Mouse (Mus musculus): Measurements from ENCODE around the gene Serhl. TPM values are rescaled to one million over a fixed set of nuclear protein-coding genes. Genes with fewer than 3 reads are reported as not detected.
"Not testable (repeated sequence)": the region's sequence is repeated elsewhere in the genome, so short reads cannot be mapped to it uniquely, and the experiment has no call there.

Serhl gene
- polyA plus RNA-seq (2012; ENCODE audit: insufficient read depth, insufficient read length, missing spikeins) = 64.9 and 91.7 TPM in 2 replicates

DNA sequence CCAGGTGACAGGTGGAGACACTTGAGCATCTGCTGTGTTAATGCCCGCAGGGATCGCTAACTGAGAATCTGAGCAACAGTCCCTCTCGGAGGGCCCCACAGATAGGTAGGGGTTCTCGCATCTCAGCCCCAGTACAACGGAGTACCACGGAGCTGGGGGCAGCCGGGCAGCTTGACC is at the start of gene Serhl:
Serhl (plus strand) TSS at position 78 of the 177 bp plus-strand sequence.
- H3K27ac ChIP-seq (replicated peaks; ENCODE audit: low read depth, low read length) = no peak within 1 kb of the TSS
- no peak within 1 kb of the TSS for H3K4me3 ChIP-seq (ENCODE audit: insufficient read depth, low read depth, low read length)
- H3K4me1 ChIP-seq (ENCODE audit: control insufficient read depth, insufficient read depth, insufficient read length, low read length) = no peaks in the 10 kb centered on the region

DNA sequence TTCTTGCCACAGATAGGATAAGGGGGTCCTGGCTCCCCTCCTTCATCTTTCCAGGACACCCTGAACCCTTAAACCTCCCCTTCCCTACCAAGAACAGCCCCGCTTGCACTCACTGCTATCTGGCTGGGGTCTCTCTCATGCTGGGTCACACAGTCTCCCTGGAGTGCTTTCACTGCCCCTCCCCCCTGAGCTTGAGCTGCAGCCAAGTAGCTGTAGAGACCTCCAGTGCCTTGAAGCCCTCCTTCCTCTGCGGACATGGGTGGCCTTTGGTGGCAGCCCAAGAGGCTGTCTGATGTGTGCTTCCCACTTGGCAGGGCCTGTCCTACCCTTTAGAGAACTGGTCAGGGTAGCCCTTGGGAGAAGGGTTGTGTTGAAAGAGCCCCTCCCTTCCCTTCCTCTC is 49.1 kb upstream of the Serhl start:
- 0 out of 2 replicates have a peak, but pooled peaks cover 4% of the 10 kb centered on the region for H3K4me1 ChIP-seq (ENCODE audit: control insufficient read depth, insufficient read depth, insufficient read length, low read length)
- H3K27ac ChIP-seq (replicated peaks; ENCODE audit: low read depth, low read length) = no peak overlapping the region
- H3K4me3 ChIP-seq (ENCODE audit: insufficient read depth, low read depth, low read length) = no peak overlapping the region

GRCm38 (mm10) chr15:83042655-83043361 is 46.5 kb upstream of the Serhl start:
- Histone ChIP-seq H3K4me1 (ENCODE audit: control insufficient read depth, insufficient read depth, insufficient read length, low read length) (0 out of 2 replicates have a peak, but pooled peaks cover 4% of the 10 kb centered on the region), H3K4me3 (ENCODE audit: insufficient read depth, low read depth, low read length) (no peak overlapping the region), H3K27ac (replicated peaks; ENCODE audit: low read depth, low read length) (no peak overlapping the region)

DNA sequence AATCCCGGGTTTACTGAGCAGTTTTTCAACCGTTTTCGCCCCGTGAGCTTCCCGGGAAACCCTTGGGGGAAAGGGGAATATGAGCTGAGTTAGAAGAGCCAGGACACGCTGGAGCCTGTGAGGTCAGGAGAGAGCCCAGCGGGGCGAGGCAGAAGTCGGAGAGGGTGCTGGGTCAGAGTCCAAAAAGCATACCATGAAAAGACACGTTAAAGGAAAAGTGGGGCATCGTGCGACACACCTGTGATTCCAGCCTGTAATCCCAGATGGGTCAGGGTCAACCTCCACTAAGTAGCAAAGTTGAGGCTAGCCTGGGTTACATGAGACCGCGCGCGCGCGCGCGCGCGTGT is 46.0 kb upstream of the Serhl start:
- Histone ChIP-seq H3K4me1 (ENCODE audit: control insufficient read depth, insufficient read depth, insufficient read length, low read length) (0 out of 2 replicates have a peak, but pooled peaks cover 4% of the 10 kb centered on the region), H3K27ac (replicated peaks; ENCODE audit: low read depth, low read length) (no peak overlapping the region), H3K4me3 (ENCODE audit: insufficient read depth, low read depth, low read length) (no peak overlapping the region)

GRCm38 (mm10) chr15:83045565-83045964 is 43.7 kb upstream of the Serhl start:
- H3K4me1 ChIP-seq (ENCODE audit: control insufficient read depth, insufficient read depth, insufficient read length, low read length); H3K27ac ChIP-seq (replicated peaks; ENCODE audit: low read depth, low read length); H3K4me3 ChIP-seq (ENCODE audit: insufficient read depth, low read depth, low read length): not testable (repeated sequence)

DNA sequence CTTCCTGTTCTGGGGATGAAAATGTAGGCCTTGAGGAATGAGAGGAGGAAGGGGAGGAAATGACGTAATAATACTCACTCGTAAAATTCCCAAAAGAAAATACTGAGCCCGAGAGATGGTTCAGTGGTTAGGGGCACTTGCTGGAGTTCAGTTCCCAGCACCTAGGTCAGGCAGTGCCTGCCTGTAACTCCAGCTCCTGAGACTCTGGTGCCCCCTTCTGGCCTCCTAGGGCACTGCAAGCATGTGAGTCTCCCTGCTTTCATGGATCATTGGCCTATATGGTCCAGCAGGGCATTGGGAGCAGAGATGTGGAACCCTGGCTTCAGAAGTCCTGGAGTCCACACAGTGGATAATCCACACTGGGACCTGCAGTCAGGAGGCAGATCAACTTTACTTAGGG is 43.0 kb upstream of the Serhl start:
- Histone ChIP-seq H3K27ac (replicated peaks; ENCODE audit: low read depth, low read length) (no peak overlapping the region), H3K4me1 (ENCODE audit: control insufficient read depth, insufficient read depth, insufficient read length, low read length) (no peaks in the 10 kb centered on the region), H3K4me3 (ENCODE audit: insufficient read depth, low read depth, low read length) (no peak overlapping the region)

DNA sequence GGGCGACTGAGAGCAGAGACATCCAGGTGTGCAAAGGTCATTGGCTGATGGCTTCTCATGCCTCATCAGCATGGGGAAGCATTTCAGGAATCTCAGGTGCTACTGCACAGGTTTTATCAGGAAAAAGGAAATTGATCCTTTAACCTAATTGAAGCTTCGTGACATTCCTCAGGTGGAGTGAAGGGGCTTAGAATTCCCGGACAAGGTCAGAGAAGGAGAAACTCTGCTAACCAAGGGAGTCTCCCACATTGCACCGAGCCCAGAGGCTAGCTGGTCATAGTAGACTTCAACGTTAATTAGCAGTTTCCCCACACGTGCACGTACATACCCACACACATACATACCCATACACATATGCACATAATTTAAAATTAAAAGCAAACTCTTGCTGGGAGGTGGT is 42.6 kb upstream of the Serhl start:
- no peaks in the 10 kb centered on the region for H3K4me1 ChIP-seq (ENCODE audit: control insufficient read depth, insufficient read depth, insufficient read length, low read length)
- H3K4me3 ChIP-seq (ENCODE audit: insufficient read depth, low read depth, low read length) = no peak overlapping the region
- no peak overlapping the region for H3K27ac ChIP-seq (replicated peaks; ENCODE audit: low read depth, low read length)

DNA sequence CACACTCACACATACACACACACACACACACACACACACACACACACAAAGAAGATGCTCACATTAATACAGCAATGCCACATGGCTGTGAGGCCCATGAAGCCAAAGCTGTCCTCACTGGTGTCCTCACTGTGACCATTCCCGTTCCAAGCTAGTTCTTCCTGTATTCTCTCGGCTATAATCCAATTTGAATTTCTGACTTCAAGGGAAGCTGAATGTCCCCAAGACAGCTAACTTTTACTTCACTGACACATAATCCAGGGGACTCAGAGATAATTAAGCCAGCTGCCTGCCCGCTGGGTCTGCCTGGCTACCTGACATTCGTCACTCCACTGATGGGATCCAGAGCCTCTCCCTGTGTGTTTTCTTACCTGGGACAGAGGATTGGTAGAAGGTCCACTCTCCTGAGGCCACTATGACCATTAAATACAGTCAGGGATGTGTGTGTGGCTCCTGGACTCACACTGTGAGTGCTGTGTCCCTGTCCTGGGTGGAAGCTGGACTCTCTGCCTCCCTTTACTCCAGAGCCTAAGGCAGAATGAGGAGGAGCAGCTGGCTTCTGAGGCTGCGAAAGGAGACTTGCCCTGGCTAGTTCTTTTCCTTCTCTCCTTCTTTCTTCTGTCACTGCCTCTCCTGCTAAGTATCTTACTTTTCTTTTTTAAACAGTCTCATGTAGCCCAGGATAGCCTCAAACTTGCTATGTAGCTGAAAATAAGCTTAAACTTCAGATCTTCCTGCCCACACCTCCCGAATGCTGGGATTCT is 36.8 kb upstream of the Serhl start:
- Histone ChIP-seq H3K4me1 (ENCODE audit: control insufficient read depth, insufficient read depth, insufficient read length, low read length) (no peaks in the 10 kb centered on the region), H3K27ac (replicated peaks; ENCODE audit: low read depth, low read length) (no peak overlapping the region), H3K4me3 (ENCODE audit: insufficient read depth, low read depth, low read length) (no peak overlapping the region)

GRCm38 (mm10) chr15:83053261-83053660 is 36.0 kb upstream of the Serhl start:
- no peak overlapping the region for H3K27ac ChIP-seq (replicated peaks; ENCODE audit: low read depth, low read length)
- H3K4me1 ChIP-seq (ENCODE audit: control insufficient read depth, insufficient read depth, insufficient read length, low read length) = no peaks in the 10 kb centered on the region
- no peak overlapping the region for H3K4me3 ChIP-seq (ENCODE audit: insufficient read depth, low read depth, low read length)

GRCm38 (mm10) chr15:83055569-83055968 is 33.7 kb upstream of the Serhl start:
- H3K4me3 ChIP-seq (ENCODE audit: insufficient read depth, low read depth, low read length) = no peak overlapping the region
- no peaks in the 10 kb centered on the region for H3K4me1 ChIP-seq (ENCODE audit: control insufficient read depth, insufficient read depth, insufficient read length, low read length)
- no peak overlapping the region for H3K27ac ChIP-seq (replicated peaks; ENCODE audit: low read depth, low read length)

- no peak overlapping the region for H3K27ac ChIP-seq (replicated peaks; ENCODE audit: low read depth, low read length)
- H3K4me3 ChIP-seq (ENCODE audit: insufficient read depth, low read depth, low read length) = peak overlapping the region; percentile 31
- H3K4me1 ChIP-seq (ENCODE audit: control insufficient read depth, insufficient read depth, insufficient read length, low read length) = no peaks in the 10 kb centered on the region
Observed at GRCm38 (mm10) chr15:83056378-83057083, 32.8 kb upstream of the Serhl start.

DNA sequence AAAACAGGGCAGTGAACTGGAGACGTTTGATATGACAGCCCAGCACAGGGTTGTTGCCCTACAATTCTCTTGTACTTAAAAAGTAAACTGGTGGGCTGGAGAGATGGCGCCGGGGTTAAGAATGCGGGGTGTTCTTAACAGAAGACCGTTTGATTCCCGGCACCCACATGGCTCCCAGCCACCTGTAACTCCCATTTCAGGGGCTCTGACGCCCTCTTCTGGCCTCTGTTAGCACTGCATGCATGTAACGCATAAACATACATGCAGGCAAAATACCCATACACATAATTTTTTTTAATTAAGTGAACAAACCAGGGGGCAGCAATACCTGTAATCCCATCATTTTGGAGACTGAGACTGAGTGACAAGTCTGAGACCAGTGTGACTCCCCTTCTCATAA is 31.8 kb upstream of the Serhl start:
- H3K4me1 ChIP-seq (ENCODE audit: control insufficient read depth, insufficient read depth, insufficient read length, low read length) = no peaks in the 10 kb centered on the region
- H3K27ac ChIP-seq (replicated peaks; ENCODE audit: low read depth, low read length) = no peak overlapping the region
- no peak overlapping the region for H3K4me3 ChIP-seq (ENCODE audit: insufficient read depth, low read depth, low read length)

- Histone ChIP-seq H3K27ac (replicated peaks; ENCODE audit: low read depth, low read length) (no peak overlapping the region), H3K4me3 (ENCODE audit: insufficient read depth, low read depth, low read length) (no peak overlapping the region), H3K4me1 (ENCODE audit: control insufficient read depth, insufficient read depth, insufficient read length, low read length) (no peaks in the 10 kb centered on the region)
Observed at GRCm38 (mm10) chr15:83059233-83059660, 30.1 kb upstream of the Serhl start.

DNA sequence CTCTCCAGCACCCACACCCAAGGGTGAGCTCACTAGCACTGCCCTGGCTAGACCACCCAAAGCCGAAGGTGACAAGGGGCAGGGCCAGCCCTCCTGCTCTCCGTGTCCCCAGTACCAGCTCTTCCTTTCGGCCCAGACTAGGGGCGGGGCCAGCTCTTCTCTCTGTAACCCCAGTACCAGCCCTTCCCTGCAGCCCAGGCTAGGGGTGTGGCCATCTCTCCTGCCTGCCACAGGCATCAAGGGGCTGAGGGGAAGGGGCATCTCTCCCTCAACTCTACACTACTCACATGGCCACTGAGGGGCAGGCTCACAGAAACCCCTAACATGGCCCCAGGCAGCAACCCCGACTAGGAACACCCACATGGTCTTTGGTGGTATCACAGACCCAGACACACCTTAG is 27.6 kb upstream of the Serhl start:
- H3K4me1 ChIP-seq (ENCODE audit: control insufficient read depth, insufficient read depth, insufficient read length, low read length) = no peaks in the 10 kb centered on the region
- no peak overlapping the region for H3K27ac ChIP-seq (replicated peaks; ENCODE audit: low read depth, low read length)
- H3K4me3 ChIP-seq (ENCODE audit: insufficient read depth, low read depth, low read length) = no peak overlapping the region

DNA sequence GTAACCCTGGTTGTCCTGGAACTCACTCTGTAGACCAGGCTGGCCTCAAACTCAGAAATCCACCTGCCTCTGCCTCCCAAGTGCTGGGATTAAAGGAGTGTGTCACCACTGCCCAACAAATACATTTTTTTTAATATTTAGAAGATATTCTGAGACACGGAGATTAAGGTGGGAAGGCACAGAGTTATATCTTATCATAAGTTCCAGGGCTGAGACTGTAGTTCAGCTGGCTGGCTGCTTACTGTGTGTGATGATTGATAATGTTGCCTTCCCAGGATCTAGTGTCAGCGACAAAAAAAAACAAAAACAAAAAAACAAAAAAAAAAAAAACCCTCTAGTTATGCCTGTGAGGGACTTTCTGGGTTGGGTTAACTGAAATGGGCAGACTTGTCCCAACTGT is 26.7 kb upstream of the Serhl start:
- H3K27ac ChIP-seq (replicated peaks; ENCODE audit: low read depth, low read length); H3K4me3 ChIP-seq (ENCODE audit: insufficient read depth, low read depth, low read length); H3K4me1 ChIP-seq (ENCODE audit: control insufficient read depth, insufficient read depth, insufficient read length, low read length): not testable (repeated sequence)

DNA sequence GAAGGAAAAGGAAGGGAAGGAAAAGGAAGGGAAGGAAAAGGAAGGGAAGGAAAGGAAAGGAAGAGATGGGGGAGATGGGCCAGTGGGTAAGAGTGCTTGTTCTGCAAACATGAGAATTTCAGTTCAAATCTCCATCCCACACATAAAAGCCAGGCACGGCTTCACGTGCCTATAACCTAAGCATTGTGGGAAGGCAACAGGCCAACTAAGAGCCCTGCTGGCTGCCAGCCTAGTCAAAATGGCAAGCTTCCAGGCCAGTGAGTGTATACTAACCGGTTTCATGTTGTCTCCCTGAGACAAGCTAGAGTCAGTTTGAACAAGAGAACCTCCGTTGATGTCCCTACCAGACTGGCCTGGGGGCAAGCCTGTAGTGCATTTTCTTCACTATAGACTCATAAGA is 23.8 kb upstream of the Serhl start:
- no peak overlapping the region for H3K27ac ChIP-seq (replicated peaks; ENCODE audit: low read depth, low read length)
- H3K4me1 ChIP-seq (ENCODE audit: control insufficient read depth, insufficient read depth, insufficient read length, low read length) = no peaks in the 10 kb centered on the region
- no peak overlapping the region for H3K4me3 ChIP-seq (ENCODE audit: insufficient read depth, low read depth, low read length)
